In the genomic region with DNA sequence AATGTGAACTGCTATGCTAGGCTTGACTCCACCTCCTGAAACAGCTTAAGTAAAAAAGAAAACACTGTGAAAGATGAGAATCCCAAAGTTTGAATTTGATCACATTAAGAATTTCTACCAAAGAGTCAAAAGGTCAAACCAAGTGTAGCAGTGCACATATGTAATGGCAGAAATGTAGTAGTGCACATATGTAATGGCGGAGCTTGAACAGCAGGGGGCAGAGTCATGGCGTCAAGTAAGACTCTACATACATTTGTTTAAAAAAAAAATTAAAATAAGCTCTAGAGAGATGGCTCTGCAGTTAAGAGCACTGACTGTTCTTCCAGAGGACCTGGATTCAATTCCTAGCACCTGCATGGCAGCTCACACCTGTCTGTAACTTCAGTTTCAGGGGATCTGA, we compare ENCODE assay signal across 10 mouse cellular contexts.
DNase-seq lines count a peak whose midpoint lies in the region; ATAC-seq lines count a peak whose summit lies in the region.
"Had no signal": no experiment of that assay in that cellular context is flagged by ENCODE, and none has a peak within 500 bp of the region (broad histone marks: within the 10 kb centered on the region; RNA-seq: fewer than 3 reads in every experiment).

No protein-coding gene starts in this region.

- no peaks in the 10 kb centered on the region for H3K9me3 ChIP-seq in hindbrain, embryonic 11.5 days (ENCODE audit: control insufficient read depth, low read length)
- no peaks in the 10 kb centered on the region for H3K9me3 ChIP-seq in hindbrain, embryonic 16.5 days (ENCODE audit: control insufficient read depth, low read length)
- H3K9me3 ChIP-seq: embryonic facial prominence, embryonic 15.5 days; limb, embryonic 13.5 days had no signal

- no peaks in the 10 kb centered on the region for H3K36me3 ChIP-seq in hindbrain, embryonic 11.5 days (ENCODE audit: control insufficient read depth, insufficient read depth, low read length)
- no peaks in the 10 kb centered on the region for H3K36me3 ChIP-seq in hindbrain, embryonic 16.5 days (ENCODE audit: control insufficient read depth, insufficient read depth, low read length)
- H3K36me3 ChIP-seq: embryonic facial prominence, embryonic 15.5 days; limb, embryonic 13.5 days had no signal

- H3K4me2 ChIP-seq in hindbrain, embryonic 11.5 days (replicated peaks; ENCODE audit: low read depth, low read length), result no peak overlapping the region
- H3K4me2 ChIP-seq in hindbrain, embryonic 16.5 days (ENCODE audit: low read length), result no peak overlapping the region
- H3K4me2 ChIP-seq: embryonic facial prominence, embryonic 15.5 days; limb, embryonic 13.5 days had no signal

- no peak overlapping the region for H3K9ac ChIP-seq in hindbrain, embryonic 11.5 days (ENCODE audit: low read depth, low read length)
- H3K9ac ChIP-seq in hindbrain, embryonic 16.5 days (ENCODE audit: low read depth, low read length), result no peak overlapping the region
- H3K9ac ChIP-seq: embryonic facial prominence, embryonic 15.5 days; limb, embryonic 13.5 days had no signal

- H3K4me3 ChIP-seq in hindbrain, embryonic 11.5 days (ENCODE audit: low read depth, low read length), result no peak overlapping the region
- no peak overlapping the region for H3K4me3 ChIP-seq in hindbrain, embryonic 16.5 days (ENCODE audit: low read length)
- H3K4me3 ChIP-seq: embryonic facial prominence, embryonic 15.5 days; limb, embryonic 13.5 days had no signal

- H3K27ac ChIP-seq in hindbrain, embryonic 11.5 days (ENCODE audit: low read depth, low read length), result no peak overlapping the region
- H3K27ac ChIP-seq in hindbrain, embryonic 16.5 days (ENCODE audit: low read depth, low read length), result no peak overlapping the region
- H3K27ac ChIP-seq: embryonic facial prominence, embryonic 15.5 days; limb, embryonic 13.5 days had no signal

- no peaks in the 10 kb centered on the region for H3K4me1 ChIP-seq in hindbrain, embryonic 11.5 days (replicated peaks; ENCODE audit: control insufficient read depth, insufficient read depth, low read length)
- H3K4me1 ChIP-seq in hindbrain, embryonic 16.5 days (ENCODE audit: control insufficient read depth, insufficient read depth, low read depth, low read length), result no peaks in the 10 kb centered on the region
- H3K4me1 ChIP-seq: embryonic facial prominence, embryonic 15.5 days; limb, embryonic 13.5 days had no signal

- DNase-seq in hindbrain, embryonic 11.5 days (ENCODE audit: low spot score), result peak; percentile 65
- DNase-seq in 3T3-L1 (ENCODE audit: low read depth, low spot score), result peak; percentile 81
- DNase-seq in ES-CJ7 (ENCODE audit: low read depth, low spot score), result peak; percentile 58
- peak; percentile 17 to 28 for DNase-seq in cerebellum, postnatal 36 days
- DNase-seq in kidney, postnatal 14 days, result peak; percentile 48
- DNase-seq in skeletal muscle tissue, adult 2 months (ENCODE audit: low read depth, low spot score), result peak; percentile 10
- DNase-seq in frontal cortex, postnatal 25 days (ENCODE audit: low spot score in 2 of 2), result no peak

- WGBS in hindbrain, embryonic 11.5 days, result 36% methylated on average over 2 of the region's 2 CpGs
- 28% methylated on average over 2 of the region's 2 CpGs for WGBS in hindbrain, embryonic 16.5 days

- H3K27me3 ChIP-seq in hindbrain, embryonic 11.5 days (ENCODE audit: control insufficient read depth, insufficient read depth, low read length), result no peaks in the 10 kb centered on the region
- H3K27me3 ChIP-seq in hindbrain, embryonic 16.5 days (replicated peaks; ENCODE audit: control insufficient read depth, insufficient read depth, low read length), result no peaks in the 10 kb centered on the region
- H3K27me3 ChIP-seq: embryonic facial prominence, embryonic 15.5 days; limb, embryonic 13.5 days had no signal

- ATAC-seq in hindbrain, embryonic 11.5 days (ENCODE audit: low FRiP score), result no peak
- no peak for ATAC-seq in hindbrain, embryonic 16.5 days

Comparison
In these comparisons a context has a peak if more than half of its experiments do, and no peak if none do; other contexts are left out.
1. DNase-seq: peak in hindbrain, embryonic 11.5 days (single experiment), 3T3-L1 (single experiment), ES-CJ7 (single experiment), cerebellum, postnatal 36 days (2 of 2), kidney, postnatal 14 days (single experiment) and skeletal muscle tissue, adult 2 months (single experiment); none in frontal cortex, postnatal 25 days (0 of 2).